Mouse (Mus musculus) ES-Bruce4 (cell line): Measurements from ENCODE around the gene Diaph2.

Experiments used
- CTCF ChIP-seq: IDR thresholded peaks from one replicate; pipeline ENCODE4 v1.8.1; 2011; ENCODE audit warnings: low read depth, low read length
- POLR2A ChIP-seq: IDR thresholded peaks from one replicate; pipeline ENCODE4 v1.8.1; 2011; ENCODE audit warnings: low read length; ENCODE audit not compliant: insufficient read depth

DNA sequence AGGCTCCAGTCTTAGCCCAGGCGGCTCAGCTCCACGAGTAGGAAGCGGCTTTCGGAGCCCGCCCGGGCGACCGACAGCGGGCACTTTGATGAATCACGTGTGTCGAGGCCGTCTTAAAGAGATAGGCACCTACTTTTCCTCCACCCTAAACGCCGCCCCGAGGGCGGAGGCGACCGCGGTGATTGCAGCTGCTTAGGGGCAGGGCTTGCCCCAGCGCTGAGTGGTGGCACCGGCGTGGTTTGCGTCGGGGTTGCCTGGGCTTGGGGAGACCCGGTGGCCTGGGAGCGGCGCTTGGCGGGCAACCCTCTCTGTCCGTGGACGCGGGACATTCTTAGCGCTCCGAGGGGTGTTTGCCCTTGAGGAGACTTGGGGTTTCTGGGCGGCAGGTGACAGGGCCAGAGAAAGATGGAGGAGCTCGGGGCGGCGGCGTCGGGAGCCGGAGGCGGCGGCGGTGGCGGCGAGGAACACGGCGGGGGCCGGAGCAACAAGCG lies at the start of gene Diaph2:
- TF ChIP-seq POLR2A (peak; percentile 15), CTCF (no peak)
